Mouse (Mus musculus) CD4-positive naive resting alpha-beta T cell, adult 76 days (primary cell): ENCODE measurements around the gene Amer1. TPM values are rescaled to one million over a fixed set of nuclear protein-coding genes. Genes with fewer than 3 reads are reported as not detected.

Experiments
- total RNA-seq: library from RNA; stranded (reverse); gene quantifications from one replicate; pipeline ENCODE4 v1.2.4, GENCODE M21; 2023

Amer1 gene
- total RNA-seq: 5.9 TPM

DNA sequence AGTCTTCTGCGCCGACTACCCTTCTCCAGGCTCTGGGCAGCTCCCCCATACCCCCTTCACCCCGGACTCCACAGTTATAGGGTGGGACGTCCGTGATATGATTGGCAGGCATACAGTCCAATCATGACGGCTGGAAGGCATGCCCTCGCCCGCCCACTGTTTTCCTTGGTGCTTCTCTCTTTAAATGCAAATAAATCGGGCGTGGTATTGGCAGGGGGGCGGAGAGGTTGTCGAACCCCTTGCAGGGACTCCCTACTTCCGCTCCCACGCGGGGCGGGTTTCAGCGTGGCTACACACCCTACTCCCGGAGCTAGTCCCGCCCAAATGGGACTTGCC is at the start of gene Amer1:
TSS of gene Amer1 (minus strand) at position 97 of the 336 bp plus-strand sequence.

Other genes starting within 250 kb of the Amer1 start
- 2.4 TPM for gene Arhgef9, start 248.0 kb downstream of the Amer1 start, total RNA-seq
- gene Asb12, start 113.1 kb upstream of the Amer1 start, total RNA-seq: not detected
- not detected for gene Pfn5, start 113.2 kb upstream of the Amer1 start, total RNA-seq
- gene Zc4h2, start 213.6 kb upstream of the Amer1 start, total RNA-seq: 1.8 TPM